Mouse (Mus musculus) hindbrain, embryonic 16.5 days (tissue): ENCODE results near the gene Klrb1. TPM values are rescaled to one million over a fixed set of nuclear protein-coding genes. Genes with fewer than 3 reads are reported as not detected.

Experiments used
- ATAC-seq: fragments of 200-750 bp; cut with Nextera tagmentation; 2 replicates; pipeline ENCODE4 v1.8.0; 2017; ENCODE audit warnings: moderate TSS enrichment, moderate library complexity
- H3K27ac ChIP-seq: fragments of 300-500 bp; sonication (generic); 2 replicates; pipeline ENCODE4 v1.5.1; 2014; ENCODE audit warnings: low read depth, mild to moderate bottlenecking, control low read depth, low read length, moderate library complexity
- H3K27me3 ChIP-seq: fragments of 300-500 bp; sonication (generic); replicated peaks from 2 replicates; pipeline ENCODE4 v1.6.1; 2014; ENCODE audit warnings: low read length; ENCODE audit not compliant: control insufficient read depth, insufficient read depth
- H3K36me3 ChIP-seq: fragments of 300-500 bp; sonication (generic); 2 replicates; pipeline ENCODE4 v1.6.1; 2014; ENCODE audit warnings: mild to moderate bottlenecking, low read length, moderate library complexity, mixed read lengths; ENCODE audit not compliant: control insufficient read depth, insufficient read depth
- H3K4me1 ChIP-seq: fragments of 300-500 bp; sonication (generic); 2 replicates; pipeline ENCODE4 v1.6.1; 2014; ENCODE audit warnings: low read depth, low read length; ENCODE audit not compliant: control insufficient read depth, insufficient read depth
- H3K4me2 ChIP-seq: fragments of 300-500 bp; sonication (generic); 2 replicates; pipeline ENCODE4 v1.6.1; 2014; ENCODE audit warnings: mild to moderate bottlenecking, low read length, control low read depth, moderate library complexity
- H3K4me3 ChIP-seq: fragments of 300-500 bp; sonication (generic); 2 replicates; pipeline ENCODE4 v1.5.1; 2014; ENCODE audit warnings: mild to moderate bottlenecking, low read length, control low read depth, moderate library complexity
- H3K9ac ChIP-seq: fragments of 300-500 bp; sonication (generic); 2 replicates; pipeline ENCODE4 v1.6.1; 2014; ENCODE audit warnings: low read depth, mild to moderate bottlenecking, control low read depth, low read length, moderate library complexity
- H3K9me3 ChIP-seq: fragments of 300-500 bp; sonication (generic); 2 replicates; pipeline ENCODE4 v1.6.1; 2014; ENCODE audit warnings: mild to moderate bottlenecking, low read length, moderate library complexity; ENCODE audit not compliant: control insufficient read depth
- WGBS: fragments of 180-500 bp; shearing (Covaris S2); extraction: QIAGEN DNeasy Blood & Tissue Kit; methylation state at CpG from one replicate; pipeline ENCODE4 v1.1.7; 2014; 5-methylcytosine and 5-hydroxymethylcytosine counted together
- polyA plus RNA-seq: library from polyadenylated mRNA; unstranded; fragments of >200 nt; fragmentation: Nextera tagmentation; extraction: Ambion mirVana; gene quantifications from 2 replicates; pipeline ENCODE4 v1.2.1, GENCODE M21; 2015

Klrb1 gene
- polyA plus RNA-seq, 1 experiment from 2014 or later, result 1.5 TPM

GRCm38 (mm10) chr6:128662206-128662605, 60.7 kb downstream of the Klrb1 start, which contains the start of gene Clec2h:
Gene Clec2h, plus strand, starts transcription at chr6:128662385.
- Histone ChIP-seq H3K4me3 (no peak within 1 kb of the TSS), H3K4me2 (no peak within 1 kb of the TSS), H3K36me3 (no peaks in the 10 kb centered on the region), H3K9ac (no peak within 1 kb of the TSS), H3K4me1 (no peaks in the 10 kb centered on the region), H3K27ac (no peak within 1 kb of the TSS), H3K27me3 (no peaks in the 10 kb centered on the region), H3K9me3 (no peaks in the 10 kb centered on the region)
- no peak for ATAC-seq
- WGBS, result 9% methylated on average over 1 of the region's 1 CpGs

GRCm38 (mm10) chr6:128661249-128661648, 61.6 kb downstream of the Klrb1 start:
- Histone ChIP-seq H3K9me3 (no peaks in the 10 kb centered on the region), H3K36me3 (no peaks in the 10 kb centered on the region), H3K9ac (no peak overlapping the region), H3K4me1 (no peaks in the 10 kb centered on the region), H3K4me2 (no peak overlapping the region), H3K4me3 (no peak overlapping the region), H3K27me3 (no peaks in the 10 kb centered on the region), H3K27ac (no peak overlapping the region)
- 85% methylated on average over 1 of the region's 1 CpGs for WGBS
- ATAC-seq, result no peak

Other genes with a start within 250 kb of the Klrb1 start
- 0.10 and 0.34 TPM in 2 replicates for gene Pzp, start 196.3 kb downstream of the Klrb1 start, polyA plus RNA-seq
- gene A2ml1, start 141.5 kb downstream of the Klrb1 start, polyA plus RNA-seq, result 4.7 and 5.6 TPM in 2 replicates
- gene Klrb1a, start 99.5 kb downstream of the Klrb1 start, polyA plus RNA-seq, result not detected in 2 replicates
- not detected in 2 replicates for gene Clec2h, start 60.7 kb downstream of the Klrb1 start, polyA plus RNA-seq
- gene Klrb1c, start 66.2 kb upstream of the Klrb1 start, polyA plus RNA-seq, result 0.11 and 0.15 TPM in 2 replicates
- not detected in 2 replicates for gene Gm44511, start 103.3 kb upstream of the Klrb1 start, polyA plus RNA-seq
- not detected in 2 replicates for gene Klrb1b, start 103.3 kb upstream of the Klrb1 start, polyA plus RNA-seq
- gene Clec2i, start 164.5 kb upstream of the Klrb1 start, polyA plus RNA-seq, result not detected in 2 replicates
- 0.49 and 0.72 TPM in 2 replicates for gene BC035044, start 168.1 kb upstream of the Klrb1 start, polyA plus RNA-seq
- gene Clec2g, start 211.3 kb upstream of the Klrb1 start, polyA plus RNA-seq, result not detected in 2 replicates